Mouse (Mus musculus) heart, adult 2 months (tissue): ENCODE data around the gene Satb1.

Experiments used
- CTCF ChIP-seq: fragments of 200-600 bp; IDR thresholded peaks from 2 replicates; pipeline ENCODE4 v1.8.1; 2022; ENCODE audit warnings: antibody characterized with exemption, mild to moderate bottlenecking, moderate library complexity
- EP300 ChIP-seq: fragments of 200-500 bp; IDR thresholded peaks from 2 replicates; pipeline ENCODE4 v1.6.1; 2011; ENCODE audit warnings: low read depth, low read length, control low read depth; ENCODE audit not compliant: insufficient read depth
- POLR2A ChIP-seq: fragments of 200-500 bp; IDR thresholded peaks from 2 replicates; pipeline ENCODE4 v1.6.1; 2011; ENCODE audit warnings: mild to moderate bottlenecking, low read depth, low read length, control low read depth; ENCODE audit not compliant: insufficient read depth

- TF ChIP-seq POLR2A (no peak), CTCF (no peak), EP300 (no peak)
These were observed 25.7 kb downstream of the Satb1 start for GRCm38 (mm10) chr17:51807429-51807828.
